Mouse (Mus musculus) limb, embryonic 10.5 days (tissue): ENCODE measurements at regions not wholly inside any gene's neighbourhood (a gene's known extent, or its start where the extent isn't known, plus 50 kb on each side); places are given as distances from the start of the nearest gene placed in this dataset.
A peak's percentile ranks its signal among the peaks of the same experiment; 100 is the strongest.

ENCODE experiments used
- DNase-seq: peaks from one replicate; pipeline ENCODE4 v3.0.0-alpha.2; 2017; ENCODE audit warnings: low spot score
- H3K27ac ChIP-seq: fragments of 300-500 bp; sonication (generic); 2 replicates; pipeline ENCODE4 v1.5.1; 2016; ENCODE audit warnings: mild to moderate bottlenecking
- H3K27me3 ChIP-seq: fragments of 300-500 bp; sonication (generic); 2 replicates; pipeline ENCODE4 v1.6.1; 2016; ENCODE audit warnings: low read depth, mild to moderate bottlenecking; ENCODE audit not compliant: poor library complexity, severe bottlenecking
- H3K36me3 ChIP-seq: fragments of 300-500 bp; sonication (generic); 2 replicates; pipeline ENCODE4 v1.6.1; 2016; ENCODE audit warnings: mild to moderate bottlenecking, moderate library complexity
- H3K4me1 ChIP-seq: fragments of 300-500 bp; sonication (generic); 2 replicates; pipeline ENCODE4 v1.6.1; 2016
- H3K4me3 ChIP-seq: fragments of 300-500 bp; sonication (generic); 2 replicates; pipeline ENCODE4 v1.5.1; 2016; ENCODE audit warnings: mild to moderate bottlenecking, moderate library complexity
- H3K9me3 ChIP-seq: fragments of 300-500 bp; sonication (generic); replicated peaks from 2 replicates; pipeline ENCODE4 v1.6.1; 2016; ENCODE audit warnings: mild to moderate bottlenecking
- WGBS: fragments of 180-500 bp; shearing (Covaris S2); methylation state at CpG from one replicate; pipeline ENCODE4 v1.1.7; 2016; 5-methylcytosine and 5-hydroxymethylcytosine counted together

GRCm38 (mm10) chr10:95622879-95623517, 50.3 kb downstream of the Anapc15-ps start:
- peaks cover 5% of the 10 kb centered on the region for H3K4me1 ChIP-seq
- WGBS, result 13% methylated on average over 2 of the region's 2 CpGs
- no peak for DNase-seq
- H3K27me3 ChIP-seq, result no peaks in the 10 kb centered on the region
- no peaks in the 10 kb centered on the region for H3K36me3 ChIP-seq
- no peak overlapping the region for H3K4me3 ChIP-seq
- no peaks in the 10 kb centered on the region for H3K9me3 ChIP-seq
- 0 out of 2 replicates have a peak overlapping the region, but pooled peaks have one; percentile 11 for H3K27ac ChIP-seq

- H3K9me3 ChIP-seq, result no peaks in the 10 kb centered on the region
- WGBS, result 94% methylated on average over 3 of the region's 3 CpGs
- H3K4me1 ChIP-seq, result peaks cover 8% of the 10 kb centered on the region
- no peak for DNase-seq
- no peak overlapping the region for H3K27ac ChIP-seq
- H3K27me3 ChIP-seq, result no peaks in the 10 kb centered on the region
- no peak overlapping the region for H3K4me3 ChIP-seq
- H3K36me3 ChIP-seq, result no peaks in the 10 kb centered on the region
Measured at GRCm38 (mm10) chr10:95620796-95621195, 52.5 kb downstream of the Anapc15-ps start.

GRCm38 (mm10) chr10:95619601-95620000, 53.6 kb downstream of the Anapc15-ps start:
- Histone ChIP-seq H3K36me3 (no peaks in the 10 kb centered on the region), H3K9me3 (no peaks in the 10 kb centered on the region), H3K27me3 (no peaks in the 10 kb centered on the region), H3K27ac (no peak overlapping the region), H3K4me1 (peaks cover 8% of the 10 kb centered on the region), H3K4me3 (no peak overlapping the region)
- DNase-seq, result no peak
- WGBS, result 63% methylated on average over 10 of the region's 10 CpGs

- no peak overlapping the region for H3K27ac ChIP-seq
- DNase-seq, result no peak
- 84% methylated on average over 9 of the region's 9 CpGs for WGBS
Measured at GRCm38 (mm10) chr10:95618451-95619079, 54.6 kb upstream of the Nudt4 start.

GRCm38 (mm10) chr10:95616821-95617220, 52.9 kb upstream of the Nudt4 start:
- Histone ChIP-seq H3K27ac (no peak overlapping the region), H3K36me3 (no peaks in the 10 kb centered on the region), H3K4me3 (no peak overlapping the region), H3K27me3 (no peaks in the 10 kb centered on the region), H3K4me1 (0 out of 2 replicates have a peak, but pooled peaks cover 3% of the 10 kb centered on the region), H3K9me3 (no peaks in the 10 kb centered on the region)
- WGBS, result 85% methylated on average over 5 of the region's 5 CpGs
- DNase-seq, result no peak

More at GRCm38 (mm10) chr10:95618451-95619079, 54.6 kb upstream of the Nudt4 start:
- Histone ChIP-seq H3K4me3 (no peak overlapping the region), H3K4me1 (peaks cover 8% of the 10 kb centered on the region), H3K9me3 (no peaks in the 10 kb centered on the region), H3K27me3 (no peaks in the 10 kb centered on the region), H3K36me3 (no peaks in the 10 kb centered on the region)

GRCm38 (mm10) chr10:95615849-95616650, 52.1 kb upstream of the Nudt4 start:
- H3K36me3 ChIP-seq, result no peaks in the 10 kb centered on the region
- no peak for DNase-seq
- H3K4me1 ChIP-seq, result peaks cover 9% of the 10 kb centered on the region
- H3K27ac ChIP-seq, result no peak overlapping the region
- H3K27me3 ChIP-seq, result no peaks in the 10 kb centered on the region
- WGBS, result 75% methylated on average over 25 of the region's 25 CpGs
- no peaks in the 10 kb centered on the region for H3K9me3 ChIP-seq
- no peak overlapping the region for H3K4me3 ChIP-seq
